Mouse (Mus musculus) urinary bladder, adult 2 months (tissue): ENCODE results near the gene Acap2. TPM values are rescaled to one million over a fixed set of nuclear protein-coding genes. Genes with fewer than 3 reads are reported as not detected.

ENCODE experiments used
- DNase-seq: peaks from one replicate; pipeline ENCODE4 v3.0.0; 2022; ENCODE audit warnings: low spot score
- polyA plus RNA-seq: library from polyadenylated mRNA; depleted of rRNA; stranded (reverse); fragments of >200 nt; gene quantifications from 2 replicates; pipeline ENCODE4 v1.2.3, GENCODE M21; 2012

Acap2 gene
- polyA plus RNA-seq, 1 experiment = 40.7 TPM

- DNase-seq = no peak
These were observed 31.4 kb downstream of the Acap2 start for GRCm38 (mm10) chr16:31169596-31169995.

- no peak for DNase-seq
These were observed 33.1 kb downstream of the Acap2 start for GRCm38 (mm10) chr16:31167934-31168333.

DNA sequence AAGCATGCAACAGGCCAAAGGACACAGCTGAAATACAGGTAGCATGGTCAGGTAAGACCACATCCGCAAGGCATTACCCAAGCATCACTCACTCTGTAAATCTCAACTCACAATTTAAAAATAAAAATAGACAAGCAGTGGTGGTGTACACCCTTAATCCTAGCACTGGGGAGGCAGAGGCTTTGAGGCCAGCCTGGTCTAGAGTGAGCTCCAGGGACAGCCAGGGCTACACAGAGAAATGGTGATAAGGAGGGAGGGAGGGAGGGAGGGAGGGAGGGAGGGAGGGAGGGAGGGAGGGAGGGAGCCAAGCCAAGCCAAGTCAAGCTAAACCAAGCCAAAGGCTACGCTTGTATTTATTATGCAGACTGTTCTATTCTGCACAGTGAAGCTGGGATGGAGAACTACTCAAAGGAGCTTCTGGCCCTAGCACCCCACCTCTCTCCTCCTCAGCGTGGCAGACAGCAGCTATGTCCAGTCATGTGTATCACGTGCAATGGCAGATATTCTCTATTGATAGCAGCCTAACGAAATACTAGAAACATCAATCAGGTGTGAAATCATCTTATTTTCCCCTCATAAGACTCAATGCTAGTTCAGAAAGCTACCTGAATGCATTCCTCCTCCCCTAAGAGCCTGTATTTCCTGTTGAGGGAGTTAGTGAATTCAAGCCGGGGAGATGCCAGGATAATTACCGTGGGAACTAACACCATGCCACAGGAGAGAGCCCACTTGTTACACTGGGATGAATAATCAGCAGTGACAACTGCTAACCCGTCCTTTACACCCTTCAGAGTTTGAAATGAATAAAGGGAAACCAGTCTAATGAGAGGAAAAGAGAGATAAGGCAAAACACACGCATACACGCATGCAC lies 33.8 kb downstream of the Acap2 start:
- DNase-seq = no peak

GRCm38 (mm10) chr16:31165907-31166306 lies 35.1 kb downstream of the Acap2 start:
- DNase-seq = no peak

DNA sequence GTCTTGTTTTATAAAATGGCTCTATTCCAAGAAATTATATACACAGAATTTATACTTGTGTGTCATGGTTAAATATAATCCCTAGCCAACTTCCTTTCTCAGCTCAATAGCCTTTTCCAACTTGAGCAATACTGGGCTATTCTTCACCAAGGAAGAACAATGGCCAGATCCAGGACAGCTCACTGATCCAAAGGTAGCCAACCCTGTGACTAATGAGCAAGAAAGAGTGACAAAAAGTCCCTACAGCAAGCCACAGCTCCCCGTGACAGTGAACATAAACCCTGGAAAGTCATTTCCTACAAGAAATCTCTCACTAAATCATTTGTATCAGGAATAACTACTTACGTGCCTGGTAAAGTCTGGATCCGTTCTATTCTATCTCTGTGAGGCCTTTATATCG lies 35.6 kb downstream of the Acap2 start:
- no peak for DNase-seq

DNA sequence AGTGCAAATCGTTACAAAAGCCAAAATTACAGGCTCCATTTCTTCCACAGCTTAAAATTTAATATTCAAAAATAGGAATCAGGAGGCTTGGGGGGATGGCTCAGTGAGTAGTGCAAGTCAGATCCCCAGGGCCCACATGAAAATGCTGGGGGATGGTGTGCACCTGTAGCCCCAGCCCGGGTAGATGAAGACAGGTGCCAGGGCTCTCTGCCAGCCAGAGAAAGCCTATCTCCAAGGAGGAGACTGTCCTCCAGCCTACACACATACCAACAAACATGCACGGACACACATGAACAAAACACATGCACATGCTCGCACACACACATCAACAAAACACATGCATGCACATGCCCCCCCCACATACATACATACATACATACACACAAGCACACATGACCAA lies 36.9 kb downstream of the Acap2 start:
- no peak for DNase-seq

DNA sequence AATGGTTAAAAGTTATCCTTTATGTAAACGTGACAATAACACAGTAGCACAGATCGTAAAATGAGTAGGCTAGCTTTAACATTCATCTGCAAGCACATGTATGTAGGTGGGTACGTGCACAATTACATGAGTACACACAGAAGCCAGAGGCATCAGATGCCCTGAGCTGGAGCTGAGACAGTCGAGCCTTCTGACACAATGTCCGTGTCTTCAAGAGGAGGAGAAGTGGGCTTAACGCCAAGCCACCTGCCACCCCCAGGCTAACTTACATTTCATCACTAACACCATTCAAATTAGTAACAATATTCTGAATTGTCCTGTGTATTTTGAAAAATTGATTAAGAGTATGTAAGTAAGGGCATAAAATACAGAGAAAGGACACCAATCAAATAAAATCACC lies 40.6 kb downstream of the Acap2 start:
- no peak for DNase-seq

GRCm38 (mm10) chr16:31159491-31159890 lies 41.6 kb downstream of the Acap2 start:
- DNase-seq = no peak

DNA sequence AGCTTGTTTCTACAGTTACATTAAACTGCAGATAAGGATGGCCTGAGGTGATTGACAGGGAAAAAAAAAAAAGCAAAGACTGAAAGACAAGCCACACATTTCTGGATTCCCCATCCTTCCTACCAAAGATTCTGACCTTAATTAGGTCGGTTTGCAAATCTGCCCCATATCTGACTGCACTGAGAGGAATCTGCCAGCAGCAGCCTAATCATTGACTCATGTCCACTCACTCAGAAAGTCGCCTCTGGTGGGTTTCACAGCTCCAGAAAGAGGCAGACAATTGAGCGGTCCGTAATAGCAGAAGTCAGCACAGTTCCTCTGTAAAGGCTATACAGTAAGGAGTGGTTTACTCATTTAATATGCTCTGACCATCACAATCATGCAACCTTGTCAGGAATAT lies 51.2 kb downstream of the Acap2 start:
- no peak for DNase-seq

- DNase-seq = no peak
These were observed 52.2 kb downstream of the Acap2 start for GRCm38 (mm10) chr16:31148891-31149290.

DNA sequence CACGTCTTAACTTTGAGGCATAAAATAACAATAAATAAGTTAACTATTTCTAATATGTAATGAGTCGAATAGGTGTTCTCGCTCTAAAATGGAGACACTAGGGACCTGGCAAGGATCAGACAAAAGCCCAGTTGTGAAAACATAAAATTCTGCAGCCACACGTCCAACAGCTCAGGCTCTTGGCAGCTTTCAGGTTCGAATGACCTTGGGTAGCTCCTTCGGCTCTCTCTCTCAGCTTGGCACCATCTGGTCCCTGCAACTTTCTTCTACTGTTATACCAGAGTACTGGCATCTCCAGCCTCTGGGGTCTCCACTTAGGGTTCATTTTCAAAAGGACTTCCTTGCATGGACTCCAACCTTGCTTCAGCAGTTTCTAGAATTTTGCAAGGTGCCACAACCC lies 53.3 kb downstream of the Acap2 start:
- DNase-seq = no peak

DNA sequence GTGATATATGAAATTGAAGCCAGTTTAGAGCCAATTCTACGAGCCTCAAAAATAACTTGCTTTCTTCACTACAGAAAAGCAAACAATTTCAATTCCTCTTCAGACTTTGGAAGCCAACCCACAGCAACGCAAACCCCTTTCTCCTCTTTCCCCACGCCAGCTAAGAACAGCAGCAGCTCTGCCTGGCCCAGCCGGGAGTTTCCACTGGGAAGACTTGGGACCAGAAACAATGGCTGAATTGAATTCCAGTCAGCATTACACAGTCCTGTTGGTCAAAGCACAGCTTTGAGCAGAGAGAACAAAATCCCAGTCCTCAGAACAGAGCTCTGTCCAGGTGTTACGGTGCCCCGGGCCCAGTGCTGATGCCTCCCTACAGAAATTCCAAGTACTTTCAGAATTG lies 59.1 kb downstream of the Acap2 start:
- DNase-seq = no peak

DNA sequence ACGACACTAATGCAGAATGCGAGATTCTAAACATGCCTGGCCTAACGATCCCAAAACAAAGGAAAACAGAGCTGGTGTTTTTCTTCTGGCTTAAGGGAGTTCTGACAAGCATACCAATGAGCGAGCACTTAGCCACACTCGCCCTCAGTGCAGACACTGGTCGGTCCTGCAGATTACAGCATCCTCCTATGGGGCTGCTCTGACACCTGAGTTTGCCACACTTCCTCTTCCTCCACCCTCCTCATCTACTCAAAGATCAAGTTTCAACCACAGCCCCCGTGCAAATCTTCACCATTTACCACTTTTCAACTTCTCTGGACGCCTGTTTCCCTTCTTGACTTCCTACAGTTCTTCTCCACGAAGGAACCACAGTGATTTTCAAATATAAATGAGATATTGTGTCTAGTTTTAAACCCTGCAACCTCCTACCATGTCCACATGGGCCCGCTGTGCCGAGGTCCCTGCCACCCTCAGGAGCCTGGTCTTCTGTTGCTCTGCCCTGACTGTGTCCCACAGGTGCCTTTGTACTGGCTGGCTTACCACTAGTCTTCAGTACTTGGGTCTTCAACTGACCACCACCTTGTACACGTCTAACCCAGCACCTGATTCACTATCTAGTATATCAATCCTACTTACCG lies 64.3 kb downstream of the Acap2 start:
- DNase-seq = no peak

DNA sequence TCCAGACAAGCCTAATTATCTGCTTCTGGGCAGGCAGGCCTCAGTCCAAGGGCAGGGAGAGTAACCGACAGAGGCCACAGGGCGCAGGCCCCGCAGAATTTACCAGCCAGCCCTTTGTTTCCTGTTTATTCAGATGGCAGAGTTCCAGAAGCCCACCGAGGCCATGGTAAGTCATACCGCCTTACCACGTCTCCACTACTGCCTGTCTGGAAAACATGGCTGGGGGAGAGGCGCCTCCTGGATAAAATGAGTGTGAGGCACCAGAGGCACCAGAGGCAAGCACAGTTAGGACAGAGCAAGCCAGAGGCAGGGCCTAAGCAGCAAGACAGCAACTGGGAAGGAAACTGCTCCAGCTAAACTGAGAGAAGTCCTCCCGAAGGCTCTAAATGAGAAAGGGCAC lies 65.5 kb downstream of the Acap2 start:
- no peak for DNase-seq

GRCm38 (mm10) chr16:31131531-31131930 lies 69.5 kb downstream of the Acap2 start:
- DNase-seq = no peak

DNA sequence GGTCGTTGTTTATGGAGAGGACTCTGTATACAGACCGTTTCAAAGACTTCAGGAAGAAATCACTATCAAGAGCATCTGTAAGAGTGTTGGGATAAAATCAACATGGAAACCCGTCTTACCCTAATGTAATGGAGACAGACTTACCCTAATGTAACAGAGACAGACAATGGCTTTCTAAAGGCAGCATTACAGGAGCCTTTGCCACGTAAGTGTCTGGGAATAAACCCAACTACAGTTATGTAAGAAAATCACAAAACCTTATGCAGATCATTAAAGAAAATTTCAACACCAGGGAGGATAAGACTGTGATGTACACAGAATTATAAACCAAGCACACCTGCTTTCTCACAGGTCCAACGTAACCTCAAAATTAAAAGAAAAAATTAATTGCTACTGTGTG lies 72.9 kb downstream of the Acap2 start:
- no peak for DNase-seq

- DNase-seq = no peak
These were observed 76.1 kb downstream of the Acap2 start for GRCm38 (mm10) chr16:31124991-31125390.

DNA sequence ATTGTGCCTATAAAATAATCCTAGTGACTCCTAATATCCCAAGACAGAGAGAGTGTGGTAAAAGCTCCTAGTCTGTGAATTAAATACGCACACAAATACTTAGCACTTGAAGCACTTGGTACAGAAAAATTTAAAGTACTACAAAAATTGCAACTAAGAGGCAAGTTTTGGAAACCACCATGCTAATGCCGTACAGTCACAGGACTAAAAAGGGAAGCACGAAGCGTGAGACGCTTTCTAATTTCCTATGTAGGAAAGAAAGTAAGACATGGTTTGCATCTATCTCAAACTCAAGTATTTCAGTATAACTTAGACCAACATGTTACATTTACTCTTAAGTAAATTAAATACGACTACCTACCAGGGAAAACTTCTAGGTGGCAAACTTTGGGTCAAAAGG lies 79.4 kb downstream of the Acap2 start:
- no peak for DNase-seq

GRCm38 (mm10) chr16:31113596-31113995 lies 87.4 kb downstream of the Acap2 start:
- no peak for DNase-seq

GRCm38 (mm10) chr16:31101352-31101751 lies 99.7 kb downstream of the Acap2 start:
- DNase-seq = no peak

DNA sequence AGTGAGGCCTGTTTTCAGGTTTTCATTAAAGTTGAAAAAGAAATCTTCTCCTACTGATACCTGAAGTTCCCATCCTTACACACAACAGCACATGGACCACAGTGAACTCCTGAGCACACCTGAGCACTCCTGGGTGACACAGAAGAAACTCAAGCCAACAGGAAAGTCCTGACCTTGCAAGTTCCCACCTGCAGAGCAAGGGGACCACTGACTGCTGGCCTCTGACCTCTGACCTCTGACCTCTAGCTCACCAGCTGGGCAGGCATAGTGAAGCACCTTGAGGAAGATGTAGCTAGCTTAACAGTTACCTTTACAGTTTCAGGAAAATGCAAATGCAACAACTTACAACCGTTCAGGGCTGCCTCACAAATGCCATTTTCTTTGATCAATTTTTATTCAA lies 101.1 kb downstream of the Acap2 start:
- DNase-seq = no peak

- DNase-seq = no peak
These were observed 107.0 kb downstream of the Acap2 start for GRCm38 (mm10) chr16:31094036-31094435.

DNA sequence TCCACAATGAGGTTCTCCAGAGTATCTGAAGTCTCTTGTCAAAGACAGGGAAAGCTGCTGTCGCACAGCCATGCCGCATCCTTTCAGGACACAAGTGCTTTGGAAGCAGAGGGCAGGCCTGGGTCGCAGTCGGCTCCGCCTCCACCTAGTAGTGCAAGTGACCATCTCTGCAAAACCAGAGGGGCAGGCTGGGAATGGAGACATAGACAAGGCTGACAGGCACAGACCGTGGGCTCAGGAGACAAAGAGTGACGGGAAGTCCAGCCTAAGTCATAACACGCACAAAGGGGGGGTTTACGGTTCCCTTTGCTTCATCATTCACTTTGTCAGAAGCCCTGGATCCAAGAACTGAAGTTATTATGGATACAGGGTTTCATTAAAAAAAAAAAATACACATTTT lies 107.9 kb downstream of the Acap2 start:
- DNase-seq = no peak

- no peak for DNase-seq
These were observed 119.2 kb downstream of the Acap2 start for GRCm38 (mm10) chr16:31081891-31082290.
